Mouse (Mus musculus) gonadal fat pad, adult 2 months (tissue): ENCODE measurements around the gene Svs5. TPM values are rescaled to one million over a fixed set of nuclear protein-coding genes. Genes with fewer than 3 reads are reported as not detected.
"Not testable (repeated sequence)": the region's sequence is repeated elsewhere in the genome, so short reads cannot be mapped to it uniquely, and the experiment has no call there.

ENCODE experiments used
- DNase-seq: peaks from one replicate; pipeline ENCODE4 v3.0.0-alpha.2; 2012; ENCODE audit warnings: low read depth
- polyA plus RNA-seq: library from polyadenylated mRNA; depleted of rRNA; stranded (reverse); fragments of >200 nt; gene quantifications from 2 replicates; pipeline ENCODE4 v1.2.3, GENCODE M21; 2012; rRNA removed

Svs5 gene
- polyA plus RNA-seq: 32.6 TPM in 1 of 2 replicates, not detected in the other

- DNase-seq: not testable (repeated sequence)
These were observed at the start of gene Svs5 for GRCm38 (mm10) chr2:164332440-164332839. Gene Svs5, plus strand, starts transcription at chr2:164332740.

- DNase-seq: not testable (repeated sequence)
These were observed 43.6 kb upstream of the Svs5 start, which contains the start of gene Svs3a for GRCm38 (mm10) chr2:164288968-164289367. Gene Svs3a, plus strand, starts transcription at chr2:164289268.

- no peak for DNase-seq
These were observed 19.9 kb upstream of the Svs5 start for GRCm38 (mm10) chr2:164312599-164312998.

- not testable (repeated sequence) for DNase-seq
These were observed 17.1 kb upstream of the Svs5 start for GRCm38 (mm10) chr2:164315460-164315859.

- not testable (repeated sequence) for DNase-seq
These were observed 16.1 kb upstream of the Svs5 start, which contains the start of gene Svs6 for GRCm38 (mm10) chr2:164316451-164316850. Gene Svs6, plus strand, starts transcription at chr2:164316751.

- no peak for DNase-seq
These were observed 11.6 kb upstream of the Svs5 start for GRCm38 (mm10) chr2:164320983-164321382.

GRCm38 (mm10) chr2:164343732-164344131 is 11.2 kb downstream of the Svs5 start:
- DNase-seq: not testable (repeated sequence)

GRCm38 (mm10) chr2:164347697-164348096 is 15.2 kb downstream of the Svs5 start:
- DNase-seq: not testable (repeated sequence)

GRCm38 (mm10) chr2:164348980-164349379 is 16.4 kb downstream of the Svs5 start:
- DNase-seq: no peak

GRCm38 (mm10) chr2:164352697-164353096 is 20.2 kb downstream of the Svs5 start:
- DNase-seq: no peak

GRCm38 (mm10) chr2:164353356-164353755 is 20.8 kb downstream of the Svs5 start:
- no peak for DNase-seq

- DNase-seq: no peak
These were observed 23.8 kb downstream of the Svs5 start for GRCm38 (mm10) chr2:164356177-164356967.

- DNase-seq: no peak
These were observed 25.8 kb downstream of the Svs5 start for GRCm38 (mm10) chr2:164358373-164358772.

GRCm38 (mm10) chr2:164359031-164359430 is 26.5 kb downstream of the Svs5 start:
- no peak for DNase-seq

- no peak for DNase-seq
These were observed 27.1 kb downstream of the Svs5 start for GRCm38 (mm10) chr2:164359668-164360067.

- DNase-seq: no peak
These were observed 28.6 kb downstream of the Svs5 start for GRCm38 (mm10) chr2:164360974-164361657.

- DNase-seq: no peak
These were observed 34.4 kb downstream of the Svs5 start for GRCm38 (mm10) chr2:164366947-164367346.

GRCm38 (mm10) chr2:164368620-164369105 is 36.1 kb downstream of the Svs5 start:
- DNase-seq: no peak

GRCm38 (mm10) chr2:164371371-164371770 is 38.8 kb downstream of the Svs5 start:
- DNase-seq: no peak

GRCm38 (mm10) chr2:164372408-164373053 is 40.0 kb downstream of the Svs5 start:
- peak; percentile 82 for DNase-seq

- DNase-seq: peak; percentile 97
These were observed 40.6 kb downstream of the Svs5 start for GRCm38 (mm10) chr2:164373187-164373586.
